Mouse (Mus musculus) frontal cortex, adult (tissue): Measurements from ENCODE around the gene Cacna1s.

Experiments
- ATAC-seq: cut with Nextera tagmentation; 2 replicates; pipeline ENCODE4 v1.9.2; 2017; ENCODE audit warnings: mild to moderate bottlenecking, moderate library complexity, mixed read lengths; ENCODE audit not compliant: low TSS enrichment

Gene Cacna1s

GRCm38 (mm10) chr1:136051013-136051315, 1.6 kb upstream of the Cacna1s start:
- ATAC-seq: peak; percentile 5; the same call in 1 of the 2 replicates

DNA sequence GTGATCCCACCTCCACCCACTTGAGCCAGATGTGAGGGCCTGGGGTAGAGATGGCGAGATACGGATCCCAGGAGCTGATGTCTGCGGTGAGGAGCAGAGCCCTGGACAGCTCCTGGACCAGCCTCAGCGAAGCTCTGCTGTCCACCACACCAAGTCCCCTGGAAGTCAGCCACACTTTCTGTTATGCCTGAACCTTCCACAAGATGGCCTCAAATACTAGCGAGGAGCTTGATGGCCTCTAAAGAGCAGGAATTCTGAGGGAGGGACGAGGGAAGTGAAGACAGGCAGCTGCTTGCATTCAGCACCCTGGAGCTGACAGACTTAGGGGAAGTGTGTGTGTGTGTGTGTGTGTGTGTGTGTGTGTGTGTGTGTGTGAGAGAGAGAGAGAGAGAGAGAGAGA, 1.1 kb upstream of the Cacna1s start:
- peak; percentile 25 for ATAC-seq

DNA sequence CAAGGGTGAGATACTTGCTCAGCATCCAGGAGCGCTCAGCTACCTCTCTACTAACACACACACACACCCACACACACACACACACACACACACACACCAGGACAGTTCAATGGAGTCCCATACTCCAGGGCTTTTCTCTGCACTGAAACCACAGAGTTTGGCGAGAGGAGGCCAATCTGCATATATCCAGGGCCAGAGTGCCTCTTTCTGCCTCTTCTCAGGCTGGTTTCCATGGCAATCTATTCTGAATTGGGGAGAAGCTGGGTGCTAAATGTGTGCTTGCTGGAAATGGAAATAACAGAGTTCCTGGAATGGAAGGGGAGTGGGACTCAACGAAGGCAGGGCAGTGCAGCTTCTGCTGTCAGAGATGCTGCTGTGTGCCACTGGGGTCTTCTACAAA, 3.2 kb downstream of the Cacna1s start:
- ATAC-seq: peak; percentile 81

GRCm38 (mm10) chr1:136058594-136058993, 6.0 kb downstream of the Cacna1s start:
- no peak for ATAC-seq

DNA sequence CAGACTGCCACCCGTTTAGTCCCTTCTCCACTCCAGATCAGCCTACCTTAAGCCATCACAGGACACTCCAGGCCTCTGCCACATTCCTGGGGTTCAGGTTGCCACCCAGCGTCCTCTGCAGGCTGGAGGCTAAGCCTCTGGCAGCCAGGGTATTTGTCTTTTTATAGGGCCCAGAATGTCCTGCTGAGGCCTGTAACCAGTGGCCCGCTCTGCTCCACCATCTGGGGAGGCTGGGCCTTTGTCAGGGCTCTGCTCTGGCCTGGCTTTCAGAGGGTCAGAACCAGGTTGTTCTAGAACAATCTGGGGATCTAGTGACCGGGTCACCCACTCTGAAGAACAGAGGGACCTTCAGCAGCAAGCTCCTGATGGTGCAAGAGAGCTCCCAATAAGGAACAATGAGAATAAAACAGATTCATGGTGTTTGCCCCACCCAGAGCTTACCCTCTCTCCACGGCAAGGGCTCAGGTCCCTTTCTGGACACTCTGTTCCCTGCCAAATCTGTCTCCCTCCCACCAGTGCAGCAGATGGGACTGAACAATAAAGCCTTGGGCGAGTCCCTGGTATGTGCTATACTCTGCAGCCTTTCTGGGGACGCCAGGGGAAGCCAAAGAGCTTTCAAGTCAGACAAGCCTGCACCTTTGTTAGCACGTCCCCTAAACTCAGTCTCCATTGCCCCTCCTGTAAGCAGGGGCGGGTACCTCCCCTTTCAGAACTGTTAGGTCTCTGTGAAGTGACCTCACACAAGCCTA, 8.7 kb downstream of the Cacna1s start:
- ATAC-seq: peak; percentile 25; the same call in 1 of the 2 replicates

GRCm38 (mm10) chr1:136061790-136062141, 9.2 kb downstream of the Cacna1s start:
- ATAC-seq: peak; percentile 72

DNA sequence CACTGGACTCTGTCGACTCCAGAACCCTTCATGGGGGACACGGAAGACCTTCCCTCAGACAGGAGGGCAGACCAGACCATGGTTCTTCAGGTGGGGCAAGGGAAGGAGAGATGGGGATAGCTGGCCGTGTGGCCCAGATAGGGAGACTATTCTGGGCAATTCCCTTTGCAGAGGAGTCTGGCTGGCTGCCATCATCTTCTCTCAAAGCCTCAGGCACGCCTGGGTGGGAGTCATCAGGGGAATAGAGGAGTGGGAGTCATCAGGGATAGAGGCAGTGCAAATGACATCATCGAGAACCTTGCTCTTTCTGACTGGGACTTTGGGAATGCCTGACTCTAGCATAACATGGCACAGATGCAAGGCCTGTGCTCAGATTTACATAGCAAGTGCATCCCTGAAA, 11.4 kb downstream of the Cacna1s start:
- ATAC-seq: no peak; the same call in 1 of the 2 replicates

DNA sequence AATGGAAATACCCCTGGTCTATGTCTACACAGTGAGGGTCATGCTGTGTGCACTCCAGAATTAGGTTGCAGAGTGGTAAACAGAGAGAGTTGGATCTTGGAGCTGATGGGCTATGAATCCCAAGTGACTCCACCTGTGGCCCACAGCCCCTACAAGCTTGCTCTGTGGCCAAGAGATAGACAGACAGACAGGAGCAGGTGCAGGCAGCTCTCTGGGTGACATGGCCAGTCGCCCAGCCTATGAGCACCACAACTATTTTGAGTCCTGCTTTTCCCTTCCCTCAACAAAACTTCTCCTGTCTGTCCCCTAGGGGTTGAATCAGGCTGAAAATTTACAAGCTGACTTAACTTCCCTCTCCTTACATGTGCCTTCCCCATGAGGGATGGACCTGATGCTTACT, 14.1 kb downstream of the Cacna1s start:
- no peak for ATAC-seq

GRCm38 (mm10) chr1:136067579-136067978, 15.0 kb downstream of the Cacna1s start:
- no peak for ATAC-seq

DNA sequence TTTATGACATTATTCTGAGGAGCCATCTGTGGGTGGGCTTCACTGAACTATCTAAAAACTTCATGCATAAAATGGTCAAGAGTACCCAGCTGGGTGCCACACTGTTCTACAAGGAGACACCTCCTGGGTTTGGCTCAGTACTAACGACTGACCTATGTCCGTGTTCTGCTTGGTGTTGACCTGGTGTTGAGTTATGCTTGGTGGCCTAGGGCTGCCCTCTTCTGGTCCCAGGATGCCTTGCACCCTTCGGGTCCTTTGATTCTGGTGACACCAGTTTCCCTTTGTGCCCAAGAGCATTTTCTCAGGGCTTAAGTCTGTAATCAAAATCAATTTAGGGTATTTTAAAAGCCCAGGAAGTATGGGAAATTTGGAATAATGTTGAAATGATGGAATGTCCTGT, 23.5 kb downstream of the Cacna1s start:
- peak; percentile 72 for ATAC-seq

- peak; percentile 64 for ATAC-seq
Observed at GRCm38 (mm10) chr1:136077656-136078055, 25.1 kb downstream of the Cacna1s start.

GRCm38 (mm10) chr1:136081161-136081560, 28.6 kb downstream of the Cacna1s start:
- no peak for ATAC-seq

GRCm38 (mm10) chr1:136085988-136086685, 33.6 kb downstream of the Cacna1s start:
- ATAC-seq: no peak

DNA sequence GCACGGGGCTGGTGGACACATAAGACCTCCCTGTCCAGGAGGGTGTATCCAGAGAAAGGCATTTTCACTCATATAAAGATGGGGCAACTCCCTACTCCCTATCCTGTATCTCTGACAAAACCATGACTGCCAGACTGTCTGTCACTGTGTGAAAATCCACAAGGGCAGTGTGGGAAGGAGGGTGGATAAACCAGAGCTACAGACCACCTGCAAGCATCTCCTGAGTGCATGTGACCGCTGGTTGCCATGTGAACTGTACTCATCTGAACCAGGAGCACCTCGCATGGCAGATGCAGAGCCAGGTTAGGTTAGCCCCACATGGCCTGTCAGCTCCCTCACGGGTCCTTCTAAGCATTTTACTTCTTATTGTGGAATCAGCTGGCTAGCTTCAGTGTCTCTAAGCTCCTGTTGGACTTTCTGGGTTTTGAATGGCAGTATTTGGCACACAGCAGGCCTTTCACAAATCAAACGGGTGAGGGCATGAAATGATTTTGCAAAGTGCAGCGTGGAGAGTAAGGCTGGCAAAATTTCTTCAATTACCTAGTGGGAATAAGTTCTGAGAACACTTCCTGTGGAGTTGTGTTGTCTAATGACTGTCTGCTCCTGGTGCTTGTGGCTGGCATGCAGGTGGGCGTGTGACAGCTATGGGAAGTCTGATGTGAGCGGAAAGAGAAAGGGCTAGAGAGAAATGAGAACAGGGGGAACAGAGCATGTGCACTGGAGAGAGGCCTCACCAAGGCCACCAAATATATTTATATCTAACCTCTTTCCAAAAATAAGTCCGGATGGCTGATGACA, 37.0 kb downstream of the Cacna1s start:
- ATAC-seq: peak; percentile 81

- ATAC-seq: no peak
Observed at GRCm38 (mm10) chr1:136093726-136094125, 41.2 kb downstream of the Cacna1s start.

DNA sequence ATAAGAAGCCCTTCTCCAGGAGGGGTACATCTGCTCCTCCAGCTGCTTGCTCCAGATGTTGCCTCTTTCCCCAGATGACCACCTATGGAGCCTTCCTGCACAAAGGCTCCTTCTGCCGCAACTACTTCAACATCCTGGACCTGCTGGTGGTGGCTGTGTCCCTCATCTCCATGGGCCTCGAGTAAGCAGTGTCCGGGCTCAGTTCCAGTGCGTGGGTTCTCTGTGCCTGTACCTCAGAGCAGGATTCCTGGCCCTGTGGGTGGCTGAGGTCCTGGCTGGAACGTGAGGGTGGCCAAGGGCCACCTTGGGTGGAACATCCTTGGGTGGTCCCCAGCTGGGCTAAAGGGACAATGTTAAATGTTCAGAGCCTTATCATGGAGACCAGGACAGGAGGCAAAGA, 42.3 kb downstream of the Cacna1s start:
- no peak for ATAC-seq

- no peak for ATAC-seq
Observed at GRCm38 (mm10) chr1:136102094-136102493, 49.5 kb downstream of the Cacna1s start.

DNA sequence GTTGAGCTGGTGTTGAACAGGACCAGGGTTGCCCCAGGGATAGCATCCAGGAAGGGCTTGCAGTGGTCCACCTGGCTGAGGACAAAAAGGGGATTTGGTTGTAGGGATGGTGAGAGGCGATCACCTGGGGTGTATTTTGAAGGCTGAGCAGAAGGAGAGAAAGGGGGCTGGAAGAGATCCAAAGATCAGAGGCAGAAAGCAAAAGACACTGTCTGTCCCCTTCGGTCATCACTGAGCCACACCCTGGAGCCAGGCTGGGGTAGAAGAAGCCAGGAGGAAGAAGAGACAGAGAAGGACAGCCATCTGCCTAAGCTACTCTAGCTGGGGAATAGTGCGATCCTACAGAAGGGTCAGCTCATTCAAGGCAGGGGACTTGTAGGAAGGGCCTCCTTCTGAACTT, 50.0 kb downstream of the Cacna1s start:
- no peak for ATAC-seq

GRCm38 (mm10) chr1:136102981-136103380, 50.4 kb downstream of the Cacna1s start:
- ATAC-seq: no peak

DNA sequence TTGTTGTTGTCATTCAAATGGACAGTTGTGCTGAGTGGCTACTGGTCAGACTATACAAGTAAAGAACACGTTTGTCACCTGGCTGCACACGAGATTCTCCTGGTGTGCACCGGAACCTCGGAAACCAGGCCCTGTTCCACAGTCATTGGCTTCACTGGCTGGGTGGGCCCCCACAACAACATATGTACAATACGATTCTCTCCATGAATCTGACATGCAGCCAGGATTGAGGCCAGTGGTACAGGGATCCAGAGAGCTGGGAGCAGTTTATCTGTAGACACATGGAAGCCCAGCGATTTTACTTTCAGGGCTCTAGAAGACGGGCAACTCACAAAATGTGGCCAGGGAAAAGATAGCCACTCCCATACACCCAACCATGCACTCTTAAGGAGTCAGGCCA, 51.1 kb downstream of the Cacna1s start:
- ATAC-seq: no peak

GRCm38 (mm10) chr1:136104741-136105140, 52.2 kb downstream of the Cacna1s start:
- no peak for ATAC-seq

- ATAC-seq: peak; percentile 76
Observed at GRCm38 (mm10) chr1:136109464-136109863, 56.9 kb downstream of the Cacna1s start.

- ATAC-seq: peak; percentile 43
Observed at GRCm38 (mm10) chr1:136116183-136116582, 63.6 kb downstream of the Cacna1s start.
